In genomic region chr5:52242414-52242813, GRCm38 (mm10) we compare ENCODE assay signal across 17 mouse cellular contexts.
"Had no signal": no experiment of that assay in that cellular context is flagged by ENCODE, and none has a peak within 500 bp of the region (broad histone marks: within the 10 kb centered on the region; RNA-seq: fewer than 3 reads in every experiment).

No protein-coding gene starts in this region.

- H3K4me1 ChIP-seq: liver, embryonic 15.5 days; midbrain, embryonic 15.5 days; neural tube, embryonic 12.5 days had no signal

- H3K9ac ChIP-seq: liver, embryonic 15.5 days; lung, embryonic 15.5 days; midbrain, embryonic 15.5 days; neural tube, embryonic 12.5 days had no signal

- H3K9me3 ChIP-seq: limb, embryonic 10.5 days; liver, embryonic 15.5 days; lung, embryonic 15.5 days; megakaryocyte, embryonic 14.5 days; midbrain, embryonic 15.5 days; neural tube, embryonic 12.5 days had no signal

- DNase-seq: kidney, adult 9 months; kidney, postnatal 25 days; lung, postnatal 14 days; retina, postnatal 1 day; right cerebral cortex, postnatal 4 days; spleen, adult 18-20 months; thymus, postnatal 4 days had no signal

- ATAC-seq: midbrain, embryonic 15.5 days had no signal

- H3K36me3 ChIP-seq: limb, embryonic 10.5 days; liver, embryonic 15.5 days; lung, embryonic 15.5 days; midbrain, embryonic 15.5 days; neural tube, embryonic 12.5 days had no signal

- H3K4me2 ChIP-seq: liver, embryonic 11.5 days; liver, embryonic 15.5 days; lung, embryonic 15.5 days; midbrain, embryonic 11.5 days; midbrain, embryonic 15.5 days; neural tube, embryonic 12.5 days had no signal

- H3K27me3 ChIP-seq: liver, embryonic 15.5 days; lung, embryonic 15.5 days; megakaryocyte, embryonic 14.5 days; midbrain, embryonic 15.5 days; neural tube, embryonic 12.5 days had no signal

- H3K4me3 ChIP-seq: left cerebral cortex, adult 2 months; limb, embryonic 10.5 days; liver, embryonic 15.5 days; lung, embryonic 15.5 days; megakaryocyte, embryonic 14.5 days; midbrain, embryonic 15.5 days; neural tube, embryonic 12.5 days had no signal

- H3K27ac ChIP-seq: left cerebral cortex, adult 2 months; limb, embryonic 10.5 days; liver, embryonic 15.5 days; lung, embryonic 15.5 days; macrophage; midbrain, embryonic 15.5 days; neural tube, embryonic 12.5 days had no signal
